Mouse (Mus musculus) liver, embryonic 11.5 days (tissue): Measurements from ENCODE around the gene Olfr206. TPM values are rescaled to one million over a fixed set of nuclear protein-coding genes. Genes with fewer than 3 reads are reported as not detected.
"Not testable (repeated sequence)": the region's sequence is repeated elsewhere in the genome, so short reads cannot be mapped to it uniquely, and the experiment has no call there.

Experiments used
- ATAC-seq: fragments of 200-750 bp; cut with Nextera tagmentation; replicated peaks from 2 replicates; pipeline ENCODE4 v1.8.0; 2017; ENCODE audit warnings: moderate number of reproducible peaks, mild to moderate bottlenecking, moderate TSS enrichment, moderate library complexity; ENCODE audit not compliant: low FRiP score
- DNase-seq: peaks from one replicate; pipeline ENCODE4 v3.0.0-alpha.2; 2017; ENCODE audit warnings: low spot score
- H3K27ac ChIP-seq: fragments of 300-500 bp; sonication (generic); 2 replicates; pipeline ENCODE4 v1.5.1; 2014; ENCODE audit warnings: mild to moderate bottlenecking, low read depth, low read length, control low read depth
- H3K27me3 ChIP-seq: fragments of 300-500 bp; sonication (generic); replicated peaks from 2 replicates; pipeline ENCODE4 v1.6.1; 2014; ENCODE audit warnings: low read length, mixed read lengths; ENCODE audit not compliant: control insufficient read depth, insufficient read depth
- H3K36me3 ChIP-seq: fragments of 300-500 bp; sonication (generic); 2 replicates; pipeline ENCODE4 v1.6.1; 2014; ENCODE audit warnings: mild to moderate bottlenecking, low read length, moderate library complexity, mixed read lengths; ENCODE audit not compliant: control insufficient read depth, insufficient read depth
- H3K4me1 ChIP-seq: fragments of 300-500 bp; sonication (generic); replicated peaks from 2 replicates; pipeline ENCODE4 v1.6.1; 2014; ENCODE audit warnings: low read length, mixed read lengths; ENCODE audit not compliant: control insufficient read depth, insufficient read depth
- H3K4me2 ChIP-seq: fragments of 300-500 bp; sonication (generic); 2 replicates; pipeline ENCODE4 v1.6.1; 2014; ENCODE audit warnings: mild to moderate bottlenecking, control low read depth, moderate library complexity
- H3K4me3 ChIP-seq: fragments of 300-500 bp; sonication (generic); 2 replicates; pipeline ENCODE4 v1.5.1; 2014; ENCODE audit warnings: low read depth, low read length, control low read depth
- H3K9ac ChIP-seq: fragments of 300-500 bp; sonication (generic); 2 replicates; pipeline ENCODE4 v1.6.1; 2014; ENCODE audit warnings: low read depth, low read length, control low read depth
- H3K9me3 ChIP-seq: fragments of 300-500 bp; sonication (generic); 2 replicates; pipeline ENCODE4 v1.6.1; 2016; ENCODE audit warnings: low read length, inconsistent platforms, mixed read lengths; ENCODE audit not compliant: control insufficient read depth
- WGBS: fragments of 180-500 bp; shearing (Covaris S2); extraction: QIAGEN DNeasy Blood & Tissue Kit; methylation state at CpG from one replicate; pipeline ENCODE4 v1.1.7; 2014; 5-methylcytosine and 5-hydroxymethylcytosine counted together
- polyA plus RNA-seq: library from polyadenylated mRNA; unstranded; fragments of >200 nt; fragmentation: Nextera tagmentation; extraction: Ambion mirVana; gene quantifications from 2 replicates; pipeline ENCODE4 v1.2.1, GENCODE M21; 2014

Gene Olfr206
- polyA plus RNA-seq = not detected in 2 replicates

- H3K36me3 ChIP-seq = no peaks in the 10 kb centered on the region
- WGBS = 74% methylated on average over 1 of the region's 1 CpGs
- no peak within 1 kb of the TSS for H3K4me2 ChIP-seq
- ATAC-seq (no peak), DNase-seq (no peak)
- no peaks in the 10 kb centered on the region for H3K27me3 ChIP-seq
- H3K9me3 ChIP-seq = no peaks in the 10 kb centered on the region
- no peak within 1 kb of the TSS for H3K4me3 ChIP-seq
- no peak within 1 kb of the TSS for H3K27ac ChIP-seq
- H3K4me1 ChIP-seq = no peaks in the 10 kb centered on the region
- H3K9ac ChIP-seq = no peak within 1 kb of the TSS
Measured at GRCm38 (mm10) chr16:59349146-59349545, at the start of gene Olfr206. Gene Olfr206 (minus strand): TSS chr16:59349246.

- H3K36me3 ChIP-seq = no peaks in the 10 kb centered on the region
- no peak overlapping the region for H3K4me3 ChIP-seq
- 73% methylated on average over 3 of the region's 3 CpGs for WGBS
- ATAC-seq = no peak
- H3K4me1 ChIP-seq = no peaks in the 10 kb centered on the region
- no peaks in the 10 kb centered on the region for H3K9me3 ChIP-seq
- no peak overlapping the region for H3K9ac ChIP-seq
- H3K27me3 ChIP-seq = no peaks in the 10 kb centered on the region
- H3K4me2 ChIP-seq = no peak overlapping the region
- DNase-seq = no peak
- H3K27ac ChIP-seq = no peak overlapping the region
Measured at GRCm38 (mm10) chr16:59393300-59393699, 44.3 kb upstream of the Olfr206 start.

GRCm38 (mm10) chr16:59363893-59364292 is 14.8 kb upstream of the Olfr206 start, which contains the start of gene Olfr209:
Gene Olfr209 (minus strand): TSS chr16:59363993.
- ATAC-seq (no peak), DNase-seq (no peak)
- Histone ChIP-seq H3K36me3 (no peaks in the 10 kb centered on the region), H3K9ac (no peak within 1 kb of the TSS), H3K27ac (no peak within 1 kb of the TSS), H3K4me3 (no peak within 1 kb of the TSS), H3K27me3 (no peaks in the 10 kb centered on the region), H3K4me2 (no peak within 1 kb of the TSS), H3K4me1 (no peaks in the 10 kb centered on the region), H3K9me3 (no peaks in the 10 kb centered on the region)
- WGBS = 75% methylated on average over 2 of the region's 2 CpGs

GRCm38 (mm10) chr16:59331038-59331437 is 18.0 kb downstream of the Olfr206 start, which contains the start of gene Olfr205:
Gene Olfr205 (minus strand): TSS chr16:59331138.
- no peak within 1 kb of the TSS for H3K4me3 ChIP-seq
- H3K9me3 ChIP-seq = no peaks in the 10 kb centered on the region; the same call in 1 of the 2 replicates
- H3K27ac ChIP-seq = no peak within 1 kb of the TSS
- H3K4me1 ChIP-seq = no peaks in the 10 kb centered on the region
- ATAC-seq = no peak
- no peak within 1 kb of the TSS for H3K4me2 ChIP-seq
- no peak within 1 kb of the TSS for H3K9ac ChIP-seq
- H3K27me3 ChIP-seq = no peaks in the 10 kb centered on the region
- DNase-seq = no peak
- no peaks in the 10 kb centered on the region for H3K36me3 ChIP-seq

GRCm38 (mm10) chr16:59323262-59323661 is 25.8 kb downstream of the Olfr206 start:
- not testable (repeated sequence) for H3K27me3 ChIP-seq, H3K9me3 ChIP-seq, H3K27ac ChIP-seq, H3K9ac ChIP-seq, H3K4me1 ChIP-seq, H3K36me3 ChIP-seq, H3K4me2 ChIP-seq, ATAC-seq, DNase-seq, H3K4me3 ChIP-seq
- 43% methylated on average over 1 of the region's 1 CpGs for WGBS

GRCm38 (mm10) chr16:59318148-59318547 is 30.9 kb downstream of the Olfr206 start, which contains the start of gene Olfr204:
Gene Olfr204 (minus strand): TSS chr16:59318248.
- Histone ChIP-seq H3K4me3 (no peak within 1 kb of the TSS), H3K4me1 (no peaks in the 10 kb centered on the region), H3K9ac (no peak within 1 kb of the TSS), H3K27me3 (no peaks in the 10 kb centered on the region), H3K36me3 (no peaks in the 10 kb centered on the region), H3K4me2 (no peak within 1 kb of the TSS), H3K27ac (no peak within 1 kb of the TSS), H3K9me3 (no peaks in the 10 kb centered on the region)
- DNase-seq = no peak
- no peak for ATAC-seq

- Histone ChIP-seq H3K27ac (no peak within 1 kb of the TSS), H3K4me1 (no peaks in the 10 kb centered on the region), H3K9me3 (no peaks in the 10 kb centered on the region), H3K9ac (no peak within 1 kb of the TSS), H3K4me3 (no peak within 1 kb of the TSS), H3K27me3 (no peaks in the 10 kb centered on the region), H3K4me2 (no peak within 1 kb of the TSS), H3K36me3 (no peaks in the 10 kb centered on the region)
- 81% methylated on average over 2 of the region's 2 CpGs for WGBS
- no peak for DNase-seq
- no peak for ATAC-seq
Measured at GRCm38 (mm10) chr16:59298581-59298980, 50.5 kb downstream of the Olfr206 start, which contains the start of gene Olfr203. Gene Olfr203 (plus strand): TSS chr16:59298881.

Other genes starting within 250 kb of the Olfr206 start
- not detected in 2 replicates for gene Olfr193, start 237.4 kb downstream of the Olfr206 start, polyA plus RNA-seq
- not detected in 2 replicates for gene Olfr194, start 228.2 kb downstream of the Olfr206 start, polyA plus RNA-seq
- gene Olfr195, start 202.2 kb downstream of the Olfr206 start, polyA plus RNA-seq = not detected in 2 replicates
- not detected in 2 replicates for gene Olfr196, start 178.8 kb downstream of the Olfr206 start, polyA plus RNA-seq
- gene Olfr198, start 145.7 kb downstream of the Olfr206 start, polyA plus RNA-seq = not detected in 2 replicates
- not detected in 2 replicates for gene Olfr199, start 129.5 kb downstream of the Olfr206 start, polyA plus RNA-seq
- gene Olfr201, start 76.6 kb downstream of the Olfr206 start, polyA plus RNA-seq = not detected in 2 replicates
- gene Olfr202, start 62.5 kb downstream of the Olfr206 start, polyA plus RNA-seq = not detected in 2 replicates
- gene Olfr203, start 50.4 kb downstream of the Olfr206 start, polyA plus RNA-seq = not detected in 2 replicates
- not detected in 2 replicates for gene Olfr204, start 31.0 kb downstream of the Olfr206 start, polyA plus RNA-seq
- gene Olfr205, start 18.1 kb downstream of the Olfr206 start, polyA plus RNA-seq = not detected in 2 replicates
- gene Olfr209, start 14.7 kb upstream of the Olfr206 start, polyA plus RNA-seq = not detected in 2 replicates
- not detected in 2 replicates for gene Gabrr3, start 58.1 kb upstream of the Olfr206 start, polyA plus RNA-seq
- gene Riox2, start 122.5 kb upstream of the Olfr206 start, polyA plus RNA-seq = 39.4 and 44.6 TPM in 2 replicates